Mouse (Mus musculus): Measurements from ENCODE around the gene Rap2c. TPM values are rescaled to one million over a fixed set of nuclear protein-coding genes. Genes with fewer than 3 reads are reported as not detected.
A peak's percentile ranks its signal among the peaks of the same experiment; 100 is the strongest.

The Rap2c gene
- polyA plus RNA-seq (2015; fragmentation: Nextera tagmentation; extraction: Ambion mirVana): 17.7 and 18.3 TPM in 2 replicates

DNA sequence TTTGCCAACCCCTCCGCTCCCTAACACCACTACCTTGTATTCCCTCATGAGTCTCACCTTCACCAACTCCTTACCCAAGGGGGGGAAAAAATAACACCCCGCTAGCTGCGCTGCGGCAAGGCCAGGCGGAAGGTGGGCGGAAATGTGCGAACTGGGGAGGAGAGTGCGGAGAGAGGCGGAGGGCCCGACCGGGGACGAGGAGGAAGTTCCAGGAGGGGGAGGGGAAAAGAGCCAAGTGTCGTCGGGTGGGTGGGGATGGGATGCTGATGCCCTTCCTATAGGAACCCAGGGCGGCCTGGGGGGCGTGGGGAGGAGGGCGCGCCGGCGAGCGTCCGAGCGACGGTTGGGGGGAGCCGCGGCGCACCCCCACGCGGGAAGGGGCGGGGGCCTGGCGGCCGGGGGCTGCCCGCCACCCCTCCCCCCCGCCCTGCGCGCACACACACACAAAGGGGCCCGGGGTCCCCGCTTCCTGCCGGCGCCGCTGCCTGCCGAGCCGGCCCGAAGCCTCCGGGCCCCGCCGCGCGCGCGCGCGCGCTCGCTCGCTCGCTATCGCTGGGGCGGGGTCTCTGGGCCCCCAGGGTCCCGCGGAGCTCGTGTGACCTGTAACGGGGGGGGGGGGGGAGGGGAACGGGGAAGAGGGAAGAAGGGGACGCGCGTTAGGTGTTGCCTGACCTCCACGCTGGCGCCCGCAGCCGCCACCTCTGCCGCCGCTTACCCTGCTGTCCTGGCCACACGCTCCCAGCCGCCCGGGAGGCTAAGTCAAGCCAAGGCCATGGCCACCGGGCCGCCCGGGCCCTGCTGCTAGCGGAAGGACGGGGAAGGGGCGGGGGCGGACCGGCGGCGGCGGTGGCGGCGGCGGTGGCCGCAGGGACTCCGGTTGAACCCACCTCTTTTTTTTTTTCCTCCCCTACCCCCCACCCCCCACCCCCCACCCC lies at the start of gene Rap2c:
TSS of gene Rap2c (minus strand) at position 168 of the 935 bp plus-strand sequence.
- Histone ChIP-seq H3K9me3 (no peaks in the 10 kb centered on the region), H3K4me2 (peak within 1 kb of the TSS; percentile 67), H3K36me3 (no peaks in the 10 kb centered on the region), H3K27ac (replicated peaks) (peak within 1 kb of the TSS; percentile 95), H3K9ac (peak within 1 kb of the TSS; percentile 90), H3K27me3 (no peaks in the 10 kb centered on the region), H3K4me3 (peak within 1 kb of the TSS; percentile 54), H3K4me1 (replicated peaks) (peaks cover 18% of the 10 kb centered on the region)
- WGBS: 34% methylated on average over 14 of the region's 92 CpGs
- ATAC-seq (ENCODE audit: low read depth): peak; percentile 90

DNA sequence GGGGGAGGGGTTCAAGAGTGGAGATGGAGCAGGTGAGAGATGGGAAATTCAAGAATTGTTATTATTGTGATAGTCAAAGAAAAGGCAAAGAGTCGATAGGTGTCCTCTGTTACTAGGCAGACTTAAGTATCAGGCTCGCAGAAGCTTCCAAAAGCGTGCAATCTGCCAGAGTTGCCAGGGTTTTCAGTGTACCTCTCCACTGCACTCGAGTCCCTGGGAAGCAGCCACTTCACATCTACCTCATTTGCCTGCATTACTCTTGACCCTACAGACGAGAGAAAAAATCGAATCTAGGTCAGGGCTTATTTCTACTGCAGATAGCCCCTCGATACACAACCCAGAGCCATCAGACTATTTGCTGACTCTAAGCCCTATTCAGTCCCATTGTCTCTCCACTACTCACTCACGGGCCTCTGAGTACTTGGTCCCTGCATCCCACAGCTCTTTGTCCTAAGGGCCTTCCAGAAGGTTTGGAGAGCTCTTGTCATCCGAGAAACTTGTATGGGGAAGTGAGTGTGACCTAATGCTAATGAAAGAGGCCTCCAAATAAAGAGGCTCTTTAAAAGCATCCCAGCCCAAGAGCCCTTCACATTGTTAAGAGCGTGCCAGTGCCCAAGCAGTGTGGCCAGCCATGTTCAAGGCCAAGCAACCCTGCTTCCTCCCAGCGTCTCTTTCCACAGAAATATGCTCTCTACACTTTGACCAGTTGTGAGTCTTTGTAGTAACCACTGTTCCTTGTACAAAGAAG lies 48.9 kb upstream of the Rap2c start:
- Histone ChIP-seq H3K4me2 (no peak overlapping the region), H3K27ac (replicated peaks) (no peak overlapping the region), H3K36me3 (no peaks in the 10 kb centered on the region), H3K4me3 (no peak overlapping the region), H3K9me3 (no peaks in the 10 kb centered on the region), H3K4me1 (replicated peaks) (no peaks in the 10 kb centered on the region), H3K27me3 (no peaks in the 10 kb centered on the region), H3K9ac (no peak overlapping the region)
- ATAC-seq (ENCODE audit: low read depth): no peak
- WGBS: 75% methylated on average over 11 of the region's 11 CpGs

DNA sequence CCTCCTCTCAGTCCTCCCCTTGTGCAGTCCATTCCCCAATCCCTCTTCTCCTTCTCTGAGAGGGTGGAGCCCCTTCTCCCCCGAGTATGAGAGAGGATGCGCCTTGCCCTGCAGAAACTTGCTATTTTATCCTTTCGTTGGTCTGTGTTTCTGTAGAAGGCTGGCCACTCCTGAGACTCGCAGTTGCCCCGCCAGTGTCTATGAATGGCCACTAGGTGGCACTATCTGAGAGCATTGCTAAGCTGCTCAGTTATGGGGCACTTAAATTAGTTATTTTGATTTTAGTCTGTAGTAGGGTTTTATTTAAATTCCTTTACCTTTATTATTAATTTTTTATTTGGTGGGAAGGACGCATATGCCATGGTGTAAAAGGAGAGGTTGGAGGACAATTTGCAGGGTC lies 48.0 kb upstream of the Rap2c start:
- Histone ChIP-seq H3K27me3 (no peaks in the 10 kb centered on the region), H3K36me3 (no peaks in the 10 kb centered on the region), H3K4me2 (no peak overlapping the region), H3K9ac (no peak overlapping the region), H3K4me3 (no peak overlapping the region), H3K27ac (replicated peaks) (no peak overlapping the region), H3K9me3 (no peaks in the 10 kb centered on the region), H3K4me1 (replicated peaks) (no peaks in the 10 kb centered on the region)
- ATAC-seq (ENCODE audit: low read depth): 0 out of 2 replicates have a peak, but pooled peaks have one; percentile 47
- 19% methylated on average over 6 of the region's 6 CpGs for WGBS

DNA sequence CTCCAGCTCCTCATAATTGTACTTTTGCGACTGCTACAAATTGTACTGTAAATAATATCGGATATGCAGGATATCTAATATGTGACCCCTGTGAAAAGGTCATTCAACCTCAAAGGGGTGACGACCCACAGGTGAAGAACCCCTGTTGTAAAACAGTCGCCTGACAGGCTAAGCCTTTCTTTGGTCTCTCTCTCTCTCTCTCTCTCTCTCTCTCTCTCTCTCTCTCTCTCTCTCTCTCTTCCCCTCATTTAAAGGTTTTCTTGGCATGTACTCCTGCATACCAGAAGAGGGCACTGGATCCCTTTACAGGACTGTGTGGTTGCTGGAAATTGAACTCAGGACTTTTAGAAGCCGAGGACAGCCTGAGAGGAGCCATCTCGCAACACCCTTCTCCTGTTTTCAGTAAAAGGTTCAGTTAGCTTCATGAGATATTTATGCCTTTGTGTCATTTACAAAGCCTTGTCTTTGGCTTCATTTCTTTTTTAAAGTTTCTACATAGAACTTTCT lies 47.4 kb upstream of the Rap2c start:
- WGBS: 64% methylated on average over 6 of the region's 6 CpGs
- no peaks in the 10 kb centered on the region for H3K4me1 ChIP-seq (replicated peaks)
- no peaks in the 10 kb centered on the region for H3K9me3 ChIP-seq
- no peak overlapping the region for H3K4me3 ChIP-seq
- no peaks in the 10 kb centered on the region for H3K27me3 ChIP-seq
- H3K4me2 ChIP-seq: no peak overlapping the region
- no peak for ATAC-seq (ENCODE audit: low read depth)
- no peaks in the 10 kb centered on the region for H3K36me3 ChIP-seq
- H3K9ac ChIP-seq: no peak overlapping the region
- H3K27ac ChIP-seq (replicated peaks): no peak overlapping the region

DNA sequence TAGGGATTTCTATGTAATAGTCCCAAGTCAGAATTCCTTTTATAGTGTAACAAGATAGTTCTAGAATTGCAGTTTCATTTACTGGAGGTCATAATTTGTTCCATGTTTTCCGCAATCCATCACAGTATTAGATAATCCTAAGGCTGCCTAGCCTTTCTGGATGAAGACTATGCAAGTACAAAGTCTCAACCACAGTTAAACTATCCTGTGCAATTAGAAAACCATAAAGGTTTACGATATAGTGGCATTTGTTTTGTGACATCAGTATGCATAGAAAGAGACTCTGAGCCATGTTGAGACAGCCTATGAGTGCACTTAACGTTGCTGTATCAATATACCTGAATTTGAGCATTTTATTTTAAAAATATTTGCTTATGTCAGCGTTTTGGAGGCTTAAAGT lies 42.4 kb upstream of the Rap2c start:
- 62% methylated on average over 4 of the region's 4 CpGs for WGBS
- Histone ChIP-seq H3K36me3 (no peaks in the 10 kb centered on the region), H3K9ac (no peak overlapping the region), H3K4me2 (no peak overlapping the region), H3K4me1 (replicated peaks) (no peaks in the 10 kb centered on the region), H3K27me3 (no peaks in the 10 kb centered on the region), H3K9me3 (no peaks in the 10 kb centered on the region), H3K27ac (replicated peaks) (no peak overlapping the region), H3K4me3 (no peak overlapping the region)
- no peak for ATAC-seq (ENCODE audit: low read depth)

DNA sequence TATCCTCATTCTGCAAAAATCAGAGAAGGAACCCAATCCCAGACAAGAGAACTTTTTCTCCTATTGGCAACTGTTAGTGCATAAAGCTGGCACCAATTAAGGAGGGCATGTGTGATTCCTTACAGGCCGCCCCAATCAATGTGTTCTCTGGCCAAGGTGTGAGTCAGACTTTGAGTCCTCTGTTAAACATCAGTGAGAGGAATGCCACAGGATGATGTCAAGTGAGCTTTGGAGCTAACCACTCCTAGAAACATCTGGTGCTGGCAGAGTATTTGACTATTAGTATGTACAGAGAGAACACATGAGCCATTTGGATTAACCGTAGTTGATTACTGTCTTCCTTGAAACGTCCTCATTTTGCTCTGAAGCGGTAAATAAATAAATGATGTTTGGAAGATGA lies 40.9 kb upstream of the Rap2c start:
- Histone ChIP-seq H3K27ac (replicated peaks) (no peak overlapping the region), H3K4me3 (no peak overlapping the region), H3K4me2 (no peak overlapping the region), H3K27me3 (no peaks in the 10 kb centered on the region), H3K9ac (no peak overlapping the region), H3K9me3 (no peaks in the 10 kb centered on the region), H3K36me3 (no peaks in the 10 kb centered on the region), H3K4me1 (replicated peaks) (no peaks in the 10 kb centered on the region)
- WGBS: 95% methylated on average over 4 of the region's 4 CpGs
- ATAC-seq (ENCODE audit: low read depth): no peak

DNA sequence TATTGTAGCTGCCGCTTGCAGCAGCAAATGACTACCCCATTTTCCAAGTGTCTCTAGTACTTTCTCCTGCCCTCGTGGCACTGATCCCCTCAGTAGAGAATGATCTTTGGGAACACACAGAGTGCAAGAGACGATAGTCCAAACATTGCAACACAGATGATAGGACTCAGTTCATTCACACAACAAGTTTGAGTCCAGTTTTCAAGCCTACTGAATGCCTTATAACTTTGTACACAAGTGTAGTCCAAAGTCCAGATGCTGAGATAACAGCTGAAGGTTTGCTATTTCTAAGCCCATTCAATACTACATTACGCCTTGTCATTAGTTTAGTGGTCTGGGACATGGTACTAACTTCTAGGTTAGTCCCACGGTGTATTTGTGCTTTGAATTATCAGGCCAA lies 40.5 kb upstream of the Rap2c start:
- WGBS: 89% methylated on average over 5 of the region's 5 CpGs
- ATAC-seq (ENCODE audit: low read depth): no peak
- Histone ChIP-seq H3K27me3 (no peaks in the 10 kb centered on the region), H3K4me3 (no peak overlapping the region), H3K9ac (no peak overlapping the region), H3K4me2 (no peak overlapping the region), H3K27ac (replicated peaks) (no peak overlapping the region), H3K4me1 (replicated peaks) (no peaks in the 10 kb centered on the region), H3K36me3 (no peaks in the 10 kb centered on the region), H3K9me3 (no peaks in the 10 kb centered on the region)

DNA sequence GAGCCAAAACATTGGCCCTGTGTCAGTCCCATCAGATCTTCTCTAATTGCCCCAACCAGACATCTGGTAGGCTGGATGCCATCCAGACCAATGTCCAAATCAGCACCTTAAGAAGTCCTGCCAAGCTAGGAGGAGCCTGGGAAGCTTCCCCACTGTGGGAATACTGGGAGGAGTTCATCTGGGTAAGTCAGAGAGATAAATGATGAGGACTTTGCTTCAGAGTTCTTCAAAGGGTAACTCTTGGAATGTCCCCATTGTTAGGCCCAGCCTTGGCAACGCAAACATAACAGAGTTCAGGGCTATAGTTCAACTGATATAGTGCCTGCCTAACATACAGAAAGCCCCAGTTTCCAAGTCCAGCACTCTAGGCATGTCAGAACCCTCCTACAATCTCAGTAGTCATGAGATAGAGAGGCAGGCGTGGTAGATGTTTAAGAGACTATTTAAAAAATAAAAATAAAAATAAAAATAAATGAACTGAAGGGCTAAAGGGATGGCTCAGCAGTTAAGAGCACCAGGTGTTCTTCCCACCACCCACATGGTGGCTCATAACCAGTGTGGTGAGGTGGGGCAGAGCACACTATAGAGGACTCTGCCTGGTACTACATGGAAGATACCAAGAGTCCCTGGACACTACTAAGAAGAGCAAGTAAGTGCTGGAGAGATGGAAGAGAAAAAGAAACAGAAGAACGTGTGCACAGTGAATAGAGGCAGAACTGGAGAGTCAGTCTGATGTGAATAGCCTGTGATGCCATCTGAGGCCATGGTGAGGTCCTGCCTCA lies 34.1 kb upstream of the Rap2c start:
- H3K9me3 ChIP-seq: no peaks in the 10 kb centered on the region
- H3K4me1 ChIP-seq (replicated peaks): no peaks in the 10 kb centered on the region
- no peak overlapping the region for H3K4me3 ChIP-seq
- H3K4me2 ChIP-seq: no peak overlapping the region
- H3K27me3 ChIP-seq: no peaks in the 10 kb centered on the region
- H3K9ac ChIP-seq: no peak overlapping the region
- no peak for ATAC-seq (ENCODE audit: low read depth)
- 68% methylated on average over 3 of the region's 3 CpGs for WGBS
- no peak overlapping the region for H3K27ac ChIP-seq (replicated peaks)
- no peaks in the 10 kb centered on the region for H3K36me3 ChIP-seq

DNA sequence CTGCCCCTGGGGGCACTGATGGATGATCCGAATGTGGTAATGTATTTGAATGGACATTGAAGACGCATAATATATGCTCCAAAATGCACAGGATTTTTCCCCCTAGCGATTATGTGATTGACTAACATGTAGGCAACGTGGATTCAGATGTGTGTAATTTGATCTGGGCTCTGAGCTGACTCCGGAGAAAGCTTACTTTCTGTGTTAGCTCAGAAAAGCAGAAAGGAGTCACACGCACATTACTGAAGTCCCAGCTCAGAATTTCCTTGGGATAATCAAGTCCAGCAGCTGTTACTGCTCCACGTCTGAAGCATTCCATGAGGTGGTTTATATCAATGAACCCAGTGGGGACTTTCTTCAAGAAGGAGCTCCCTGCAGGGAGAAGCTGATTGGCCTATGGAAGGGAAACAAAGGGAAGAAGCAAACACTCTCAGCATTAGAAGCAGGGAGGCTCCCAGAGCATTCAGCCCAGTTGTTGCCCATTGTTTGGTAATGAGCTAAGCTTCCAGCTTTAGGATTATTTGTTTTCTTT lies 17.9 kb upstream of the Rap2c start:
- no peak; the same call in 1 of the 2 replicates for ATAC-seq (ENCODE audit: low read depth)

DNA sequence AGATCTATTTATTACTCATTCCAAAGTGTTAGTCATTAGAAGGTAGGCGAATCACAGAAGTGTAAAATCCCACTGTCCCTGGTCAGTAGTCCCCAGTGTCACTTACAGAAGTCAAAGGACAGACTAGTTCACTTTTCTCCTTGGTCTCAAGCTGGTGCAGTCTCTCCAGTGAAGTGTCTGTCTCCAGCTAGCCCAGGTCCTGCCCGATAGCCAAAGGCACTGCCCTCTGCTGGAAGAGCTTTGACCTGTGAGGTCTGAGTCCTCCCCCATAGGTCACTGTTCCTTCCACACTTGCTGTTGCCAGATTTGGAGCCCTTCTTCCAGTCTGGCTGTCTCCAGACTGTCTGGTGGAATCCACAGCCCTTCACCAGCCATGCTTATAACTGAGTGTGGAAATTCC lies 2.1 kb upstream of the Rap2c start:
- Histone ChIP-seq H3K27ac (replicated peaks) (no peak overlapping the region), H3K4me3 (no peak overlapping the region), H3K36me3 (no peaks in the 10 kb centered on the region), H3K9me3 (no peaks in the 10 kb centered on the region), H3K4me2 (no peak overlapping the region), H3K27me3 (no peaks in the 10 kb centered on the region), H3K9ac (no peak overlapping the region), H3K4me1 (replicated peaks) (peaks cover 18% of the 10 kb centered on the region)
- 48% methylated on average over 2 of the region's 2 CpGs for WGBS
- no peak for ATAC-seq (ENCODE audit: low read depth)

More for the DNA sequence above, 17.9 kb upstream of the Rap2c start:
- Histone ChIP-seq H3K4me3 (no peak overlapping the region), H3K27me3 (no peaks in the 10 kb centered on the region), H3K9ac (no peak overlapping the region), H3K9me3 (no peaks in the 10 kb centered on the region), H3K36me3 (no peaks in the 10 kb centered on the region), H3K27ac (replicated peaks) (peak overlapping the region; percentile 33; the same call in 1 of the 2 replicates), H3K4me2 (peak overlapping the region; percentile 31), H3K4me1 (replicated peaks) (peaks cover 6% of the 10 kb centered on the region)
- WGBS: 19% methylated on average over 7 of the region's 7 CpGs

DNA sequence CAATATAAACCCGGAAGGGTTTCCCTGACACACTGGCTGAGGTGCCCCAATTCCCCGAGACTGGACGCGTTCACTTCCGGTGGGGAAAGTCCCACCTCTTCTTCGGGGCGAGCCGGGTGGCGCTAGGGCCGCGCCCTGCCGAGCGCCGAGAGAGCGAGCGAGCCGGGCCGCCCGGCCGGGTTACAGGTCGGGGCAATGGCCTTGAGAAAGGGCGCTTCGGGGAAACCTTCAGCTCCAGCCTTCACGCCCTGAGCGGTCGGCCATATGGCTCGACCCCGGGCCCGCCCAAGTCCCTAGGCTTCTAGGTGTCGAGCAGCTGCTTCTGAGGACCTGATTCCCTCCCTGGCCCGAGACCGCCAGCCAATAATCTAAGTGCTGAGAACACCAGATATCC lies 965 bp upstream of the Rap2c start:
- H3K9ac ChIP-seq: peak overlapping the region; percentile 90
- peak overlapping the region; percentile 95 for H3K27ac ChIP-seq (replicated peaks)
- H3K27me3 ChIP-seq: no peaks in the 10 kb centered on the region
- peak overlapping the region; percentile 67 for H3K4me2 ChIP-seq
- ATAC-seq (ENCODE audit: low read depth): peak; percentile 93
- WGBS: 30% methylated on average over 23 of the region's 32 CpGs
- H3K36me3 ChIP-seq: no peaks in the 10 kb centered on the region
- no peaks in the 10 kb centered on the region for H3K9me3 ChIP-seq
- peak overlapping the region; percentile 54 for H3K4me3 ChIP-seq
- H3K4me1 ChIP-seq (replicated peaks): peaks cover 18% of the 10 kb centered on the region

Data from neural tube, embryonic 13.5 days (tissue).